Mouse (Mus musculus) thymus, adult 2 months (tissue): Measurements from ENCODE around the gene Cpsf4. TPM values are rescaled to one million over a fixed set of nuclear protein-coding genes. Genes with fewer than 3 reads are reported as not detected.

ENCODE experiments used
- DNase-seq: peaks from one replicate; pipeline ENCODE4 v3.0.0; 2021
- H3K27ac ChIP-seq: fragments of 200-500 bp; 2 replicates; pipeline ENCODE4 v1.5.1; 2012; ENCODE audit warnings: low read length, control low read depth; ENCODE audit not compliant: control insufficient read depth, insufficient read depth
- H3K27me3 ChIP-seq: fragments of 200-500 bp; 2 replicates; pipeline ENCODE4 v1.6.1; 2012; ENCODE audit warnings: mild to moderate bottlenecking, low read length, moderate library complexity, mixed read lengths; ENCODE audit not compliant: control insufficient read depth, insufficient read depth
- H3K36me3 ChIP-seq: fragments of 200-500 bp; 2 replicates; pipeline ENCODE4 v1.6.1; 2012; ENCODE audit warnings: mild to moderate bottlenecking, low read length, moderate library complexity; ENCODE audit not compliant: control insufficient read depth, insufficient read depth
- H3K4me1 ChIP-seq: fragments of 200-500 bp; replicated peaks from 2 replicates; pipeline ENCODE4 v1.6.1; 2012; ENCODE audit warnings: low read length; ENCODE audit not compliant: control insufficient read depth, insufficient read depth
- H3K4me3 ChIP-seq: fragments of 200-500 bp; 2 replicates; pipeline ENCODE4 v1.5.1; 2012; ENCODE audit warnings: mild to moderate bottlenecking, low read length, control low read depth, moderate library complexity; ENCODE audit not compliant: control insufficient read depth, insufficient read depth
- CTCF ChIP-seq: fragments of 200-500 bp; IDR thresholded peaks from 2 replicates; pipeline ENCODE4 v1.5.1; 2012; ENCODE audit warnings: mild to moderate bottlenecking, control low read depth, low read length, moderate library complexity, borderline replicate concordance; ENCODE audit not compliant: control insufficient read depth, poor library complexity, insufficient read depth; ENCODE audit errors: extremely low read depth
- POLR2A ChIP-seq: fragments of 200-500 bp; IDR thresholded peaks from 2 replicates; pipeline ENCODE4 v1.6.1; 2012; ENCODE audit warnings: mild to moderate bottlenecking, low read length, control low read depth, moderate library complexity; ENCODE audit not compliant: control insufficient read depth, poor library complexity, insufficient read depth; ENCODE audit errors: extremely low read depth
- WGBS: fragments of 180-500 bp; shearing (Covaris S2); methylation state at CpG from one replicate; pipeline ENCODE4 v1.1.7; 2018; 5-methylcytosine and 5-hydroxymethylcytosine counted together
- polyA plus RNA-seq: library from polyadenylated mRNA; depleted of rRNA; stranded (reverse); fragments of >200 nt; gene quantifications from 2 replicates; pipeline ENCODE4 v1.2.3, GENCODE M21; 2012; rRNA removed

The Cpsf4 gene
- polyA plus RNA-seq, 1 experiment, result 66.0 TPM

DNA sequence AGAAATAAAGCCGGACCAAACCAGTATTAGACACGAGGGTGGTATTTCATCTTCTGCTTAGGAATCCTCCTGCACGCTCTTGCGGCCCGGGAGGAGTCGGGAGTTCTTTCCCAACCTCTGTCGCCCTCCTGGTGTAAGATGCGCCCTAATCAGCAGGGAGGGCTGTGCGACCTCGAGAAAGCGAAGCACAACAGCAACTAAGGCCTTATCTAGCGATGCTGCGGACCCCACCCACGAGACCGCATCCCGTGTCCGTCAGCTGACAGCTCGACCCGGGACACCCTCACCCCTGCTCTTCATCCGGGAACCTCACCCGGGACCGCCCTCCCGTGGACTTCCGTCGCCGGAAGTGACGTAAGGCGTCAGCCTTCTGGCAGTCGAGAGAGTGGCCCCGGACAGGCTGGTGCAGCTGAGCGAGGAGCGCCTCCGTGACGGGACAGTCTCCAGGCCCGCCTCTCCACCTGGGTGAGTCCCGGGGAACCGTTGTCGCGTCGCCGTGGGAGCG, 64.4 kb downstream of the Cpsf4 start, which contains the start of gene Zfp655:
Gene Zfp655, plus strand, starts transcription at position 349 of the 505 bp plus-strand sequence.
- Histone ChIP-seq H3K27ac (peak within 1 kb of the TSS; percentile 48; the same call in 1 of the 2 replicates), H3K4me1 (peaks cover 4% of the 10 kb centered on the region), H3K4me3 (peak within 1 kb of the TSS; percentile 78), H3K36me3 (peaks cover 21% of the 10 kb centered on the region), H3K27me3 (no peaks in the 10 kb centered on the region)
- WGBS, result under 1% methylated on average over 42 of the region's 42 CpGs
- peak; percentile 97 for DNase-seq
- TF ChIP-seq POLR2A, result peak; percentile 91
- peak; percentile 43; the same call in 1 of the 2 replicates for TF ChIP-seq CTCF

Other genes starting within 250 kb of the Cpsf4 start
- 33.6 and 34.4 TPM in 2 replicates for gene Smurf1, start 201.4 kb upstream of the Cpsf4 start, polyA plus RNA-seq
- gene Gm4871, start 134.5 kb upstream of the Cpsf4 start, polyA plus RNA-seq, result not detected in 2 replicates
- not detected in 2 replicates for gene 1700018F24Rik, start 124.2 kb upstream of the Cpsf4 start, polyA plus RNA-seq
- 144 and 149 TPM in 2 replicates for gene Arpc1a, start 83.4 kb upstream of the Cpsf4 start, polyA plus RNA-seq
- 0.27 and 0.41 TPM in 2 replicates for gene Kpna7, start 83.2 kb upstream of the Cpsf4 start, polyA plus RNA-seq
- 859 and 863 TPM in 2 replicates for gene Arpc1b, start 53.0 kb upstream of the Cpsf4 start, polyA plus RNA-seq
- gene Pdap1, start 27.0 kb upstream of the Cpsf4 start, polyA plus RNA-seq, result 35.6 and 36.2 TPM in 2 replicates
- gene Bud31, start 26.9 kb upstream of the Cpsf4 start, polyA plus RNA-seq, result 73.3 and 105 TPM in 2 replicates
- gene Ptcd1, start 105 bp upstream of the Cpsf4 start, polyA plus RNA-seq, result 14.5 and 14.9 TPM in 2 replicates
- 129 and 175 TPM in 2 replicates for gene Atp5j2, start 24.8 kb downstream of the Cpsf4 start, polyA plus RNA-seq
- gene Zkscan14, start 34.7 kb downstream of the Cpsf4 start, polyA plus RNA-seq, result 7.2 and 7.6 TPM in 2 replicates
- 5.0 and 5.1 TPM in 2 replicates for gene Zkscan5, start 37.3 kb downstream of the Cpsf4 start, polyA plus RNA-seq
- gene Zfp655, start 64.5 kb downstream of the Cpsf4 start, polyA plus RNA-seq, result 18.2 and 22.1 TPM in 2 replicates
- 32.4 and 34.0 TPM in 2 replicates for gene Zscan25, start 113.3 kb downstream of the Cpsf4 start, polyA plus RNA-seq
- gene Cyp3a57, start 178.1 kb downstream of the Cpsf4 start, polyA plus RNA-seq, result not detected in 2 replicates